Mouse (Mus musculus): ENCODE data around the gene Nlrp6.
A peak's percentile ranks its signal among the peaks of the same experiment; 100 is the strongest.

Nlrp6 gene

DNA sequence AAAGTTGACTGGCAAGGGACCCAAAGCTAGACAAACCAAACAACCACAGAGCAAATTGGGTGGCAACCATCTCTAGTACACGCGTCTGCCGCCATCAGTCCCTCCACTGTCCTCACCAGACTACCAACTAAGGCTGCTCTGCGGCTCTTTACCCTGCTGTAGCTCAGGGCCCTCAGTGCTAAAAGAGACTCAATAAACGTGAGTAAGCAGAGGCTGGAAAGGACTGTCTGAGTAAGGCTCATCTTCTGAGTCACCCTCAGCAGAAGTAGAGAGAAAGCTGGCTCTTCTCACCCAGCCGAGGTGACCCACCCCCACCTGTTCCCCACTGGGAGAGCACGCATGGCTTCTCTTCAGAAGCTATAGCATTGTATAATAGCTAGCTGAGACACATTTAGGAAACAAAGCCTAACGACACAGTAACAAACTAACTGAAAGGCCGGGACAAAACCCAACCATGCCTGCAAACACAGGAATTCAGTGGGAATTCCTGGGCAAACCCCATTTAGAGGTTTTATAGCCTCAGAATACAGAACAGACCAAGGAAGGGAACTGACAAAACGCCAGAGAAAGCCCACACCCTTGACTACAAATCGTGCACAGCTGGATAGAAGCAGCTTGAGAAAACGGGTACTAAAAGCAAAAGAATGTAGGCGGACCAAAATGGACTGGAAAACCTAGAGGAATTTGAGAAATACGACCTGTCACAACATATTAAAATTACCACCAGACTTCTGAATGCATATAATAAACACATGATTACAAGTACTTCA lies 52.9 kb downstream of the Nlrp6 start:
- DNase-seq (ENCODE audit: low read depth), result no peak

DNA sequence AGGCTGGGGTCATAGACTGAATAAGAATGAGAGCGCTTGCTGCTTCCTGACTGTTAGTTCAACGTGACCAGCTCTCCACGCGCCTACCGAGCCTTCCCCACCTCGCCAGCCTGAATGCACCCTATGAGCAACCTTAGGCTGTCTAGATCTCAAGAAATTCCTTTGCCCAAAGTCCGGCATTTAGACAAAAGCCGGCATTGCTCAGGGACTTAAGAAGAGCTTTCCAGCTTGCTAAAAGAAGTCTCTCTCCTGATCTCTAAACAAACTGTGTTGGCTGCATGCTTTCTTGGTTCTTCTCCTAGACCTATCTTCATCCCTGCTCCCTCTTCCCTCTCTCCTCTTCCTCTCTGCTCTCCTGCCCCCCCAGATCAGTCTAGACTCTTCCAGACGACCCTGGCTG lies 54.2 kb downstream of the Nlrp6 start:
- no peak for DNase-seq (ENCODE audit: low read depth)

DNA sequence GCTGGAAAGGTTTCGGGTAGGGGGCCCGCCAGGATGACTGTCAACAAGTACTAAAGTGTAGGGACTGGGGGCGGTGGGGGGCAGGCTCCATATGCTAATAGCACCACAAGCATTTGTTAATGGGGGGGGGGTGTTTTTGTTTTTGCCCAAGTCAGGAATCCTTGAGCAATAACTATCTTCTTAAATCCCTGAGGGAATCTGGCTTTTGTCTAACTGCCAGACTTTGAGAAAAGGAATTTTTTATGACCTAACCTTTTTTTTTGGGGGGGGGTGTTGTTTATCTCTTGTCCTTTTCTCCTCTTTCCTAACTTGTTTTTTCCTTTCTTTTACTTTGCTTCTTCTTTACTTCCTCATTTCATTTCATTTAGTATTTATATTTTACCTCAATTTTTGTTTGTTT lies 54.8 kb downstream of the Nlrp6 start:
- DNase-seq (ENCODE audit: low read depth), result no peak

DNA sequence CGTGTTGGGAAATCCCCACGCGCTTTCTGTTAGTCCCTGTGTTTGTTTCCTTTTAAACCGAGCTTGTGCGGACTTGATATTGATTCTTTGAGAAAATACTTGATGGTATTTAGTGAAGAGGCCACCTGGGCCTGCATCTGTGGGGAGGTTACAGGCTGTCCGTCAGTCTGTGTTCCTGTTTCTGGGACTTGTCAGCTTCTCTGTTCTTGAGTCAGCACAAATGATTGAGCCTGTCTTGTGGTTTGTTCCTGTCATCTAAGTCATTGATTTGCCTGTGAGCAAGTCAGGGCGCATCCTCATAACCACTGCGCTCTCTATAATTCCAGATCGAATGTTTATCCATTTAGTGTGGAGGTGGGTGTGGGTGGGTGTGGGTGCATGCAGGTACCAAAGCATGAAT lies 56.0 kb downstream of the Nlrp6 start:
- DNase-seq (ENCODE audit: low read depth), result peak; percentile 49

Data from induced T-regulatory cell, adult 2 months (primary cell).